Mouse (Mus musculus): ENCODE results near the gene Gm14137.

Gene Gm14137

GRCm38 (mm10) chr2:119173991-119174651 is at the start of gene Gm14137:
TSS of gene Gm14137 (plus strand) at chr2:119174509.
- DNase-seq: no peak

- DNase-seq: peak; percentile 83
Measured at GRCm38 (mm10) chr2:119136346-119136898, 37.9 kb upstream of the Gm14137 start.

GRCm38 (mm10) chr2:119145199-119145598 is 29.1 kb upstream of the Gm14137 start:
- peak; percentile 42 for DNase-seq

GRCm38 (mm10) chr2:119146435-119146834 is 27.9 kb upstream of the Gm14137 start:
- DNase-seq: no peak

GRCm38 (mm10) chr2:119147160-119147678 is 27.1 kb upstream of the Gm14137 start:
- no peak for DNase-seq

GRCm38 (mm10) chr2:119147775-119148174 is 26.5 kb upstream of the Gm14137 start:
- DNase-seq: no peak

GRCm38 (mm10) chr2:119152255-119152654 is 22.1 kb upstream of the Gm14137 start:
- no peak for DNase-seq

- DNase-seq: peak; percentile 55
Measured at GRCm38 (mm10) chr2:119154683-119155082, 19.6 kb upstream of the Gm14137 start.

- DNase-seq: peak; percentile 88
Measured at GRCm38 (mm10) chr2:119155388-119155787, 18.9 kb upstream of the Gm14137 start.

GRCm38 (mm10) chr2:119156081-119156680 is 18.1 kb upstream of the Gm14137 start:
- DNase-seq: peak; percentile 62

- peak; percentile 96 for DNase-seq
Measured at GRCm38 (mm10) chr2:119156681-119157572, 17.4 kb upstream of the Gm14137 start, which contains the start of gene Rmdn3. TSS of gene Rmdn3 (minus strand) at chr2:119157034.

- DNase-seq: no peak
Measured at GRCm38 (mm10) chr2:119157836-119158235, 16.5 kb upstream of the Gm14137 start.

- DNase-seq: no peak
Measured at GRCm38 (mm10) chr2:119161247-119161646, 13.1 kb upstream of the Gm14137 start.

GRCm38 (mm10) chr2:119163135-119163534 is 11.2 kb upstream of the Gm14137 start:
- no peak for DNase-seq

GRCm38 (mm10) chr2:119163999-119164398 is 10.3 kb upstream of the Gm14137 start:
- DNase-seq: no peak

- DNase-seq: no peak
Measured at GRCm38 (mm10) chr2:119165401-119165800, 8.9 kb upstream of the Gm14137 start.

- peak; percentile 77 for DNase-seq
Measured at GRCm38 (mm10) chr2:119166901-119167865, 7.1 kb upstream of the Gm14137 start, which contains the start of gene Gchfr. TSS of gene Gchfr (plus strand) at chr2:119167773.

GRCm38 (mm10) chr2:119167866-119168256 is 6.4 kb upstream of the Gm14137 start:
- DNase-seq: no peak

GRCm38 (mm10) chr2:119170282-119170681 is 4.0 kb upstream of the Gm14137 start:
- no peak for DNase-seq

- DNase-seq: no peak
Measured at GRCm38 (mm10) chr2:119171574-119171973, 2.7 kb upstream of the Gm14137 start.

GRCm38 (mm10) chr2:119172446-119172845 is 1.9 kb upstream of the Gm14137 start:
- DNase-seq: no peak

All from liver (tissue).